Mouse (Mus musculus): ENCODE measurements around the gene Pdcd1lg2. TPM values are rescaled to one million over a fixed set of nuclear protein-coding genes. Genes with fewer than 3 reads are reported as not detected.

The Pdcd1lg2 gene
- 5.2 to 7.7 TPM (median 5.4 TPM) in 4 replicates for total RNA-seq (2023; ENCODE audit: inconsistent age)

DNA sequence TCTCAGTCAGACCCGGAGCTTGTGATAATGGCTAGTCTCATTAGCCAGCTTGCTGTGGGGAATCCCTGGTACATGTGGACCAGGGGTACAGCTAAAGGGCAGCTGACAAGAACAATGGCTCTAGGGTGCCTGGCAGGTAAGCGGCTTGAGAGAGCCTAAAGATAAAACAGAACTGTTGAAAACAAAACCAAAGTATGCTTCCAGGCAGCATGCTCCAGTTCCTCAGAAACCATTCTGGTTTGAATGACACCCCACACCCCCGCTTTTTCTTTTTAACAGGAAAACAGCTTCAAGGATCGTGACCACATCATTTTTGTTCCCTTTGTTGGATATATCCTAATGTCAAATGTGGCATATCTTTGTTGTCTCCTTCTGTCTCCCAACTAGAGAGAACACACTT, at the start of gene Pdcd1lg2:
Gene Pdcd1lg2, plus strand, starts transcription at position 301 of the 400 bp plus-strand sequence.

DNA sequence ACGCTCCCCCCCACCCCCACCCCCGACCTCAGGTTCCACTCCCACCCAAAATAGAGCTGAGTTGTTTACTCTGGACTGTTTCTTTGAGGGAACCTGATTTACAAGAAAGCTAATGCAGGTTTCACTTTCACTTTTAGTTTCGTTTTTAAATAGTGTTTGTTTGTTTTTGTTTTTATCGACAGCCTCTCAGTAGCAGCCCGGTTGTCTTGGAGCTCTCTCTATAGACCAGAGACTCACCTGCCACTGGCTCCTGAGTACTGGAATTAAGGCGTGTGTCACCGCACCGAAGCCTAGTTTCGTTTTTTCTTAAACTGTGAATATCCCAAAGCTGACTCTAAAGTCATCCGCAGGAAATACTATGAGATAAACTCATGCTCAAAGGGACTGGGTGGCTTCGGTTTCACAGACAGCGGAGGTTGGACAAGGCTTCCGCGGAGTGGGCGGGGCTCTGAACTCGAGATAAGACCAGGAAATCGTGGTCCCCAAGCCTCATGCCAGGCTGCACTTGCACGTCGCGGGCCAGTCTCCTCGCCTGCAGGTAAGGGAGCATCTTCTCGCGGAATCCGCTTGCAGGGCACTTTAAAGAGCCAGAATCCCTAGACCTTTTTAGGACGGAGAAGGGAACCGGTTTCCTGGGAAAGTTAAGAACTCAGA, 43.6 kb upstream of the Pdcd1lg2 start, which contains the start of the genes Plgrkt and Cd274:
Gene Plgrkt, minus strand, starts transcription at position 422 of the 654 bp plus-strand sequence.
Gene Cd274, plus strand, starts transcription at position 487 of the 654 bp plus-strand sequence.

Other genes with a start within 250 kb of the Pdcd1lg2 start
- 55.9 to 65.1 TPM (median 58.8 TPM) in 4 replicates for gene Jak2, start 159.1 kb upstream of the Pdcd1lg2 start, total RNA-seq (2023; ENCODE audit: inconsistent age)
- gene Insl6, start 85.6 kb upstream of the Pdcd1lg2 start, total RNA-seq (2023; ENCODE audit: inconsistent age) = 2.6 to 6.4 TPM (median 3.4 TPM) in 4 replicates
- gene Rln1, start 76.2 kb upstream of the Pdcd1lg2 start, total RNA-seq (2023; ENCODE audit: inconsistent age) = not detected in 4 replicates
- gene Plgrkt, start 43.5 kb upstream of the Pdcd1lg2 start, total RNA-seq (2023; ENCODE audit: inconsistent age) = 135 to 148 TPM (median 144 TPM) in 4 replicates
- gene Cd274, start 43.5 kb upstream of the Pdcd1lg2 start, total RNA-seq (2023; ENCODE audit: inconsistent age) = 124 to 137 TPM (median 129 TPM) in 4 replicates
- 52.9 to 58.9 TPM (median 56.0 TPM) in 4 replicates for gene Ric1, start 111.4 kb downstream of the Pdcd1lg2 start, total RNA-seq (2023; ENCODE audit: inconsistent age)
- gene Ermp1, start 237.5 kb downstream of the Pdcd1lg2 start, total RNA-seq (2023; ENCODE audit: inconsistent age) = 22.8 to 25.6 TPM (median 25.0 TPM) in 4 replicates

Data from B cell, adult (primary cell).